In the genomic region with DNA sequence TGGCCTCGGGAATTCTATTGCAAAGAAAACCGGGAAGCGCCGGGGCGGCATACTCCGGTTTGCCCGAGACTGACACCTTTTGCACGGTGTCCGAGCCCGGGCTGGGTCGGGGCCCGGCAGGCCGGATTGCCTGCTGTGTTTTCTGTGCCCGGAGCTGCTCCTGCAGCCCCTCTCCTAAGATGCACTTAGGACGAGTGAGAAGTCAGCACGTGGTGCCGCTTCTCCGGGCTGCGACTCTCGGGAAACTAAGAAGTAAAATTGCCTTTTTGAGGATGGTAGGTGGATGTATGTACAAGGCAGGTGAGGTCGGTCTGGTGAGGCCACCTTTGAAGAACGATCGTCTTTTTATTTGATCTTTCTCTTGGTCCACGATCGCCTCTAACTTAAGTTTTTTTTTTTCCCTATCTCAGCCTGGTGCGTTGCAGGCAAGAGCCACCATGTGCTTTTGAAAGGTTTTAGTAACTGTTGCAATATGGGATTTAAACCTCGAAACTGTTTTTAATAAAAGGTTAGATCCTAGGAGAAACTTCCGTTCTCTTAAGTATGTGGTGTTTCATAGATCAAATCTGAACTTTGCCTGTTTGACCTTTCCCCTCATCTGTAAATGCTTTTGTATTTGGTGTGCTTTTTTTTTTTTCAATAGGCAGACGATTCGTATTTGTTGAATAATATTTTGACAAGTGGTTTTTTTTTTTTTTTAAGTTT, we compare ENCODE assay signal across 8 mouse cellular contexts. TPM values are rescaled to one million over a fixed set of nuclear protein-coding genes. Genes with fewer than 3 reads are reported as not detected.
DNase-seq lines count a peak whose midpoint lies in the region; ATAC-seq and TF ChIP-seq lines count a peak whose summit lies in the region.

No protein-coding gene starts in this region.

- H3K27ac ChIP-seq in left cerebral cortex, adult 2 months, result peak overlapping the region; percentile 94
- 0 out of 2 replicates have a peak overlapping the region, but pooled peaks have one; percentile 39 for H3K27ac ChIP-seq in cortical plate, adult 2 months (ENCODE audit: insufficient read depth, low read length)
- peak overlapping the region; percentile 89 for H3K27ac ChIP-seq in intestine, embryonic 14.5 days (ENCODE audit: low read depth)
- peak overlapping the region; percentile 91 for H3K27ac ChIP-seq in neural tube, embryonic 14.5 days (ENCODE audit: low read depth, low read length)

- peak overlapping the region; percentile 91 for H3K9ac ChIP-seq in intestine, embryonic 14.5 days (ENCODE audit: low read length)
- H3K9ac ChIP-seq in neural tube, embryonic 14.5 days (replicated peaks; ENCODE audit: low read depth, low read length), result peak overlapping the region; percentile 88

- peak overlapping the region; percentile 91 for H3K4me3 ChIP-seq in left cerebral cortex, adult 2 months
- H3K4me3 ChIP-seq in cortical plate, adult 2 months (ENCODE audit: insufficient read depth, low read length), result peak overlapping the region; percentile 69
- peak overlapping the region; percentile 84 for H3K4me3 ChIP-seq in intestine, embryonic 14.5 days (ENCODE audit: low read depth, low read length)
- H3K4me3 ChIP-seq in neural tube, embryonic 14.5 days (ENCODE audit: low read depth, low read length), result peak overlapping the region; percentile 76

- peak; percentile 56 for ATAC-seq in intestine, embryonic 14.5 days (replicated peaks; ENCODE audit: low FRiP score, low TSS enrichment, low read depth)
- peak; percentile 62 for ATAC-seq in neural tube, embryonic 14.5 days (ENCODE audit: low read depth)

- H3K4me2 ChIP-seq in intestine, embryonic 14.5 days (ENCODE audit: low read length), result peak overlapping the region; percentile 67
- H3K4me2 ChIP-seq in neural tube, embryonic 14.5 days (ENCODE audit: low read depth, low read length), result peak overlapping the region; percentile 87

- under 1% methylated on average over 30 of the region's 30 CpGs for WGBS in intestine, embryonic 14.5 days
- under 1% methylated on average over 30 of the region's 30 CpGs for WGBS in neural tube, embryonic 14.5 days

- TF ChIP-seq POLR2A in cortical plate, adult 2 months (IDR thresholded peaks at IDR 0.05; ENCODE audit: extremely low read depth, insufficient read depth, low read length), result no peak

- H3K27me3 ChIP-seq in intestine, embryonic 14.5 days (replicated peaks; ENCODE audit: control insufficient read depth, insufficient read depth, low read length), result no peaks in the 10 kb centered on the region
- H3K27me3 ChIP-seq in neural tube, embryonic 14.5 days (ENCODE audit: control insufficient read depth, insufficient read depth, low read length), result no peaks in the 10 kb centered on the region

- H3K9me3 ChIP-seq in intestine, embryonic 14.5 days (ENCODE audit: control insufficient read depth, low read length), result no peaks in the 10 kb centered on the region
- no peaks in the 10 kb centered on the region for H3K9me3 ChIP-seq in neural tube, embryonic 14.5 days (ENCODE audit: control insufficient read depth, low read length)

- no peaks in the 10 kb centered on the region for H3K36me3 ChIP-seq in intestine, embryonic 14.5 days (ENCODE audit: control insufficient read depth, insufficient read depth, low read length)
- no peaks in the 10 kb centered on the region for H3K36me3 ChIP-seq in neural tube, embryonic 14.5 days (ENCODE audit: control insufficient read depth, insufficient read depth, low read length)

- TF ChIP-seq CTCF in left cerebral cortex, adult 2 months (IDR thresholded peaks at IDR 0.05), result no peak
- no peak for TF ChIP-seq CTCF in cortical plate, adult 2 months (IDR thresholded peaks at IDR 0.05; ENCODE audit: extremely low read depth, insufficient read depth, low read length)

- DNase-seq in left cerebral cortex, adult 2 months (ENCODE audit: extremely low spot score in 1 of 2, low spot score in 2 of 2), result no peak
- no peak for DNase-seq in left cerebral cortex, postnatal 10 days (ENCODE audit: extremely low spot score in 1 of 2, low spot score in 2 of 2)
- DNase-seq in intestine, embryonic 14.5 days (ENCODE audit: low spot score), result no peak
- no peak for DNase-seq in frontal cortex, postnatal 36 days (ENCODE audit: low spot score in 2 of 2)
- no peak for DNase-seq in adrenal gland, postnatal 4 days (ENCODE audit: low spot score in 2 of 2)
- DNase-seq in urinary bladder, postnatal 4 days (ENCODE audit: low spot score in 2 of 2), result no peak

- intact Hi-C loops in left cerebral cortex, adult 2 months (cut with DNase I), result loop anchor here (5.0 kb wide), 1 partner anchor 129 kb away; no protein-coding TSS in a partner anchor
- intact Hi-C loops in left cerebral cortex, postnatal 10 days (cut with DNase I), result no loop called here

- H3K4me1 ChIP-seq in cortical plate, adult 2 months (ENCODE audit: control insufficient read depth, insufficient read depth, low read length), result peaks cover 2% of the 10 kb centered on the region
- peaks cover 32% of the 10 kb centered on the region for H3K4me1 ChIP-seq in intestine, embryonic 14.5 days (replicated peaks; ENCODE audit: control insufficient read depth, insufficient read depth, low read length)
- peaks cover 39% of the 10 kb centered on the region for H3K4me1 ChIP-seq in neural tube, embryonic 14.5 days (ENCODE audit: control insufficient read depth, insufficient read depth, low read length)

RNA-seq across cellular contexts. Expression of a gene that starts 0.8 kb away (rescaled TPM):
- total RNA-seq in left cerebral cortex, adult 2 months (2021), result 1 to 10 TPM; 2.4 to 2.6 TPM
- total RNA-seq in left cerebral cortex, postnatal 10 days (2021), result 1 to 10 TPM; 4.4 to 9.0 TPM
- 22.0 and 23.9 TPM in 2 replicates for polyA plus RNA-seq in cortical plate, adult 2 months (2012; rRNA removed)
- polyA plus RNA-seq in intestine, embryonic 14.5 days (2014; fragmentation: Nextera tagmentation; extraction: Ambion mirVana), result 8.3 and 9.9 TPM in 2 replicates
- polyA plus RNA-seq in neural tube, embryonic 14.5 days (2014; fragmentation: Nextera tagmentation; extraction: Ambion mirVana), result 10.3 and 18.1 TPM in 2 replicates
- 1 to 10 TPM in 1 of 2 experiments, not detected in 1; 8.8 TPM for total RNA-seq in adrenal gland, postnatal 4 days (2021)

RNA-seq across cellular contexts. Expression of a gene that starts 1.2 kb away (rescaled TPM):
- total RNA-seq in left cerebral cortex, adult 2 months (2021), result 10 to 100 TPM; 86.4 to 88.9 TPM
- 100 to 1,000 TPM in 1 of 2 experiments, 10 to 100 TPM in 1; 94.5 to 114 TPM for total RNA-seq in left cerebral cortex, postnatal 10 days (2021)
- 75.6 and 81.9 TPM in 2 replicates for polyA plus RNA-seq in cortical plate, adult 2 months (2012; rRNA removed)
- 136 and 144 TPM in 2 replicates for polyA plus RNA-seq in intestine, embryonic 14.5 days (2014; fragmentation: Nextera tagmentation; extraction: Ambion mirVana)
- polyA plus RNA-seq in neural tube, embryonic 14.5 days (2014; fragmentation: Nextera tagmentation; extraction: Ambion mirVana), result 100 and 111 TPM in 2 replicates
- 100 to 1,000 TPM; 108 to 127 TPM for total RNA-seq in adrenal gland, postnatal 4 days (2021)

RNA-seq across cellular contexts. Expression of a gene that starts 49.3 kb away (rescaled TPM):
- 1 to 10 TPM; 7.2 to 8.9 TPM for total RNA-seq in left cerebral cortex, adult 2 months (2021)
- total RNA-seq in left cerebral cortex, postnatal 10 days (2021), result 1 to 10 TPM; 7.3 to 8.2 TPM
- polyA plus RNA-seq in cortical plate, adult 2 months (2012; rRNA removed), result 7.4 and 8.7 TPM in 2 replicates
- 12.9 and 14.0 TPM in 2 replicates for polyA plus RNA-seq in intestine, embryonic 14.5 days (2014; fragmentation: Nextera tagmentation; extraction: Ambion mirVana)
- polyA plus RNA-seq in neural tube, embryonic 14.5 days (2014; fragmentation: Nextera tagmentation; extraction: Ambion mirVana), result 15.3 and 15.5 TPM in 2 replicates
- 10 to 100 TPM; 15.7 to 18.8 TPM for total RNA-seq in adrenal gland, postnatal 4 days (2021)

Comparison
In these comparisons a context has a peak if more than half of its experiments do, and no peak if none do; other contexts are left out.
1. H3K27ac ChIP-seq: peak in every context shown above with its lines; median percentile 94 in left cerebral cortex, adult 2 months; 91 in neural tube, embryonic 14.5 days; 89 in intestine, embryonic 14.5 days; 39 in cortical plate, adult 2 months.